Mouse (Mus musculus) c-Kit-positive CD71-positive TER-119-negative erythroid progenitor cells, embryonic 14.5 days (primary cell): Measurements from ENCODE around the gene Rimkla.
"Not testable (repeated sequence)": the region's sequence is repeated elsewhere in the genome, so short reads cannot be mapped to it uniquely, and the experiment has no call there.

Experiments
- DNase-seq: peaks from one replicate; pipeline ENCODE4 v3.0.0-alpha.2; 2013; ENCODE audit warnings: low read depth

The Rimkla gene

GRCm38 (mm10) chr4:119492291-119492932 lies at the start of gene Rimkla:
Gene Rimkla, minus strand, starts transcription at chr4:119492628.
- no peak for DNase-seq

GRCm38 (mm10) chr4:119540533-119540890 lies 48.1 kb upstream of the Rimkla start:
- DNase-seq = no peak

GRCm38 (mm10) chr4:119539836-119540532 lies 47.6 kb upstream of the Rimkla start:
- peak; percentile 22 for DNase-seq

GRCm38 (mm10) chr4:119539031-119539824 lies 46.8 kb upstream of the Rimkla start, which contains the start of gene Frg2f1:
Gene Frg2f1, minus strand, starts transcription at chr4:119539529.
- DNase-seq = peak; percentile 76

GRCm38 (mm10) chr4:119537436-119537835 lies 45.0 kb upstream of the Rimkla start:
- DNase-seq = no peak

GRCm38 (mm10) chr4:119536615-119537014 lies 44.2 kb upstream of the Rimkla start, which contains the start of gene Foxj3:
Gene Foxj3, plus strand, starts transcription at chr4:119537004.
- DNase-seq = not testable (repeated sequence)

GRCm38 (mm10) chr4:119535103-119535502 lies 42.7 kb upstream of the Rimkla start:
- no peak for DNase-seq

- DNase-seq = no peak
Measured at GRCm38 (mm10) chr4:119531813-119532212, 39.4 kb upstream of the Rimkla start.

- no peak for DNase-seq
Measured at GRCm38 (mm10) chr4:119526329-119526845, 34.0 kb upstream of the Rimkla start.

- DNase-seq = no peak
Measured at GRCm38 (mm10) chr4:119524466-119524865, 32.0 kb upstream of the Rimkla start.

- no peak for DNase-seq
Measured at GRCm38 (mm10) chr4:119524010-119524409, 31.6 kb upstream of the Rimkla start.

- DNase-seq = no peak
Measured at GRCm38 (mm10) chr4:119523575-119523974, 31.1 kb upstream of the Rimkla start.

GRCm38 (mm10) chr4:119512731-119513141 lies 20.3 kb upstream of the Rimkla start:
- no peak for DNase-seq

- no peak for DNase-seq
Measured at GRCm38 (mm10) chr4:119511591-119511990, 19.2 kb upstream of the Rimkla start.

- DNase-seq = no peak
Measured at GRCm38 (mm10) chr4:119498319-119498848, 6.0 kb upstream of the Rimkla start.

GRCm38 (mm10) chr4:119492933-119493327 lies 502 bp upstream of the Rimkla start:
- DNase-seq = no peak

- peak; percentile 20 for DNase-seq
Measured at GRCm38 (mm10) chr4:119490806-119491205, 1.6 kb downstream of the Rimkla start.

- no peak for DNase-seq
Measured at GRCm38 (mm10) chr4:119489666-119490065, 2.8 kb downstream of the Rimkla start.

- no peak for DNase-seq
Measured at GRCm38 (mm10) chr4:119484882-119485281, 7.5 kb downstream of the Rimkla start.

- DNase-seq = no peak
Measured at GRCm38 (mm10) chr4:119483051-119483450, 9.4 kb downstream of the Rimkla start.

GRCm38 (mm10) chr4:119473150-119473549 lies 19.3 kb downstream of the Rimkla start:
- no peak for DNase-seq

- DNase-seq = no peak
Measured at GRCm38 (mm10) chr4:119472545-119472944, 19.9 kb downstream of the Rimkla start.
